Mouse (Mus musculus) intestine, embryonic 14.5 days (tissue): ENCODE measurements around the gene Olfr459. TPM values are rescaled to one million over a fixed set of nuclear protein-coding genes. Genes with fewer than 3 reads are reported as not detected.

Experiments
- polyA plus RNA-seq: library from polyadenylated mRNA; unstranded; fragments of >200 nt; fragmentation: Nextera tagmentation; extraction: Ambion mirVana; gene quantifications from 2 replicates; pipeline ENCODE4 v1.2.1, GENCODE M21; 2014

Olfr459 gene
- polyA plus RNA-seq, 1 experiment from 2014 or later: 0.04 TPM

Other genes starting within 250 kb of the Olfr459 start
- 7.3 and 8.6 TPM in 2 replicates for gene Ephb6, start 169.7 kb downstream of the Olfr459 start, polyA plus RNA-seq
- gene Trpv6, start 138.8 kb downstream of the Olfr459 start, polyA plus RNA-seq: 0.30 and 0.58 TPM in 2 replicates
- gene Trpv5, start 94.4 kb downstream of the Olfr459 start, polyA plus RNA-seq: 0.08 TPM in 1 of 2 replicates, not detected in the other
- not detected in 2 replicates for gene Llcfc1, start 90.7 kb downstream of the Olfr459 start, polyA plus RNA-seq
- 0.64 and 1.7 TPM in 2 replicates for gene Kel, start 70.8 kb downstream of the Olfr459 start, polyA plus RNA-seq
- gene Pip, start 72.4 kb upstream of the Olfr459 start, polyA plus RNA-seq: not detected in 2 replicates
- not detected in 2 replicates for gene Sval2, start 77.8 kb upstream of the Olfr459 start, polyA plus RNA-seq
- gene Sval1, start 176.5 kb upstream of the Olfr459 start, polyA plus RNA-seq: not detected in 2 replicates
- not detected in 2 replicates for gene Sval3, start 193.0 kb upstream of the Olfr459 start, polyA plus RNA-seq